Comparison of ENCODE assay signal across 17 mouse cellular contexts in genomic region chr11:18596996-18597395, GRCm38 (mm10).
DNase-seq lines count a peak whose midpoint lies in the region; ATAC-seq lines count a peak whose summit lies in the region.
"Had no signal": no experiment of that assay in that cellular context is flagged by ENCODE, and none has a peak within 500 bp of the region (broad histone marks: within the 10 kb centered on the region; RNA-seq: fewer than 3 reads in every experiment).

No protein-coding gene starts in this region.

- H3K9me3 ChIP-seq in heart, embryonic 10.5 days, result no peaks in the 10 kb centered on the region
- H3K9me3 ChIP-seq in kidney, embryonic 16.5 days (ENCODE audit: low read length), result no peaks in the 10 kb centered on the region
- H3K9me3 ChIP-seq: forebrain, embryonic 12.5 days; limb, embryonic 12.5 days; liver, embryonic 13.5 days; midbrain, embryonic 12.5 days; neural tube, embryonic 12.5 days had no signal

- ATAC-seq in kidney, embryonic 16.5 days (ENCODE audit: low FRiP score, low TSS enrichment), result peak; percentile 74; the same call in 1 of the 2 replicates
- no peak for ATAC-seq in CD4-positive, CD25-positive, alpha-beta regulatory T cell, adult 4 months

- no peak overlapping the region for H3K4me2 ChIP-seq in kidney, embryonic 16.5 days (replicated peaks; ENCODE audit: low read depth, low read length)
- H3K4me2 ChIP-seq: forebrain, embryonic 12.5 days; limb, embryonic 12.5 days; liver, embryonic 13.5 days; midbrain, embryonic 12.5 days; neural tube, embryonic 12.5 days had no signal

- no peak overlapping the region for H3K4me3 ChIP-seq in heart, embryonic 10.5 days
- no peak overlapping the region for H3K4me3 ChIP-seq in kidney, embryonic 16.5 days (ENCODE audit: low read length)
- H3K4me3 ChIP-seq: forebrain, embryonic 12.5 days; limb, embryonic 12.5 days; liver, embryonic 13.5 days; midbrain, embryonic 12.5 days; neural tube, embryonic 12.5 days had no signal

- WGBS in heart, embryonic 10.5 days, result 34% methylated on average over 4 of the region's 4 CpGs
- 38% methylated on average over 4 of the region's 4 CpGs for WGBS in kidney, embryonic 16.5 days

- peak; percentile 79 for DNase-seq in heart, embryonic 10.5 days (ENCODE audit: low spot score)
- no peak for DNase-seq in heart, adult 8-10 months (ENCODE audit: low spot score)
- no peak for DNase-seq in kidney, postnatal 25 days
- DNase-seq in testis, postnatal 14 days (ENCODE audit: low spot score), result peak; percentile 4
- DNase-seq in testis, postnatal 10 days (ENCODE audit: low spot score), result no peak
- peak; percentile 28 to 73 for DNase-seq in lung, postnatal 4 days
- DNase-seq: adrenal gland, adult 2 months; cerebellum, adult 8-10 months; liver, embryonic 13.5 days; right cerebral cortex, adult 18-20 months; thymus, postnatal 25 days had no signal

- H3K27me3 ChIP-seq in heart, embryonic 10.5 days (ENCODE audit: insufficient read depth, poor library complexity, severe bottlenecking), result no peaks in the 10 kb centered on the region
- no peaks in the 10 kb centered on the region for H3K27me3 ChIP-seq in kidney, embryonic 16.5 days (ENCODE audit: insufficient read depth, low read length)
- H3K27me3 ChIP-seq: forebrain, embryonic 12.5 days; liver, embryonic 13.5 days; midbrain, embryonic 12.5 days; neural tube, embryonic 12.5 days had no signal

- H3K9ac ChIP-seq in kidney, embryonic 16.5 days (replicated peaks; ENCODE audit: low read length), result no peak overlapping the region
- H3K9ac ChIP-seq: forebrain, embryonic 12.5 days; limb, embryonic 12.5 days; liver, embryonic 13.5 days; midbrain, embryonic 12.5 days; neural tube, embryonic 12.5 days had no signal

- H3K36me3 ChIP-seq in heart, embryonic 10.5 days, result no peaks in the 10 kb centered on the region
- no peaks in the 10 kb centered on the region for H3K36me3 ChIP-seq in kidney, embryonic 16.5 days (ENCODE audit: insufficient read depth, low read length)
- H3K36me3 ChIP-seq: forebrain, embryonic 12.5 days; limb, embryonic 12.5 days; liver, embryonic 13.5 days; midbrain, embryonic 12.5 days; neural tube, embryonic 12.5 days had no signal

- 0 out of 2 replicates have a peak overlapping the region, but pooled peaks have one; percentile 36 for H3K27ac ChIP-seq in heart, embryonic 10.5 days
- H3K27ac ChIP-seq in kidney, embryonic 16.5 days (ENCODE audit: low read length), result peak overlapping the region; percentile 35; the same call in 1 of the 2 replicates
- H3K27ac ChIP-seq: forebrain, embryonic 12.5 days; limb, embryonic 12.5 days; liver, embryonic 13.5 days; midbrain, embryonic 12.5 days; neural tube, embryonic 12.5 days had no signal

- peaks cover 13% of the 10 kb centered on the region for H3K4me1 ChIP-seq in heart, embryonic 10.5 days
- H3K4me1 ChIP-seq in kidney, embryonic 16.5 days (ENCODE audit: insufficient read depth, low read length), result 0 out of 2 replicates have a peak, but pooled peaks cover 4% of the 10 kb centered on the region
- H3K4me1 ChIP-seq: forebrain, embryonic 12.5 days; limb, embryonic 12.5 days; liver, embryonic 13.5 days; midbrain, embryonic 12.5 days; neural tube, embryonic 12.5 days had no signal

Comparison
In these comparisons a context has a peak if more than half of its experiments do, and no peak if none do; other contexts are left out.
1. DNase-seq: peak in heart, embryonic 10.5 days (single experiment), testis, postnatal 14 days (single experiment) and lung, postnatal 4 days (2 of 2); none in heart, adult 8-10 months (single experiment), kidney, postnatal 25 days (0 of 2) and testis, postnatal 10 days (single experiment).